Mouse (Mus musculus) bone marrow, adult 2 months (tissue): ENCODE results near the gene Selenoi.

Source experiments
- CTCF ChIP-seq: fragments of 200-500 bp; IDR thresholded peaks from 2 replicates; pipeline ENCODE4 v1.5.1; 2011; ENCODE audit warnings: low read length, control low read depth; ENCODE audit not compliant: control insufficient read depth, insufficient read depth
- POLR2A ChIP-seq: fragments of 200-500 bp; IDR thresholded peaks from 2 replicates; pipeline ENCODE4 v1.6.1; 2011; ENCODE audit warnings: low read depth, mild to moderate bottlenecking, control low read depth, low read length, borderline replicate concordance; ENCODE audit not compliant: control insufficient read depth

DNA sequence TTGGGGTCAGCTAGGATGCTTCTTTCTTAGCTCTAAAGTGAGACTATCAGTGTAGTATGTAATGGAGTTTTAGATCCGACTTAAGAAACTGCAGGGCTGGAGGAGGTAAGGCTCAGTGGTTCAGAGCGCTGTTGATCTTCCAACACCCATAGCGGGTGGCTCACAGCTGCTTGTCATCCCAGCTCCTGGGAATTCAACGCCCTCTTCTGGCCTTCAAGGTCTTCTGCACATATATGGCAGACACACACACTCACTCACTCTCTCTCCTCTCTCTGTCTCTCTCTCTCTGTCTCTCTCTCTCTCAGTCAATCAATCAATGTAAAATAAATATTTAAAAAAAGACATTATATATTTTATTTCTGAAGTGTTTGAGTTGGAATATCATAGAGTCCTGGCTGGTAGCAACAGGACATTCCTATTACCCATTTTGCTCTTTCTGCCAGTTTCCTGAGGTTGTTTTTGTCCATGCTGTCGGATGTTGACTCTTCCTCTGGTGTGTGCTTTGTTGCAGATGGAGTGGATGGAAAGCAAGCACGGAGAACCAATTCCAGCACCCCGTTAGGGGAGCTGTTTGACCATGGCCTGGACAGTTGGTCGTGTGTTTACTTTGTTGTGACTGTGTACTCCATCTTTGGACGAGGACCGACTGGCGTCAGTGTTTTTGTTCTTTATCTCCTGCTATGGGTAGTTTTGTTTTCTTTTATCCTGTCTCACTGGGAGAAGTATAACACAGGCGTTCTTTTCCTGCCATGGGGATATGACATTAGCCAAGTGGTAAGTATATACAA, 23.4 kb downstream of the Selenoi start:
- TF ChIP-seq CTCF (no peak), POLR2A (no peak)
